Mouse (Mus musculus): ENCODE measurements at regions not wholly inside any gene's neighbourhood (a gene's known extent, or its start where the extent isn't known, plus 50 kb on each side); places are given as distances from the start of the nearest gene placed in this dataset.

- intact Hi-C loops (cut with DNase I; ENCODE audit: low total_unique reads): no loop called here
- no peak for DNase-seq
Observed at GRCm38 (mm10) chr10:118753061-118753775, 116.8 kb downstream of the Dyrk2 start.

- intact Hi-C loops (cut with DNase I; ENCODE audit: low total_unique reads): no loop called here
Observed at GRCm38 (mm10) chr10:118754791-118755190, 115.2 kb downstream of the Dyrk2 start.

GRCm38 (mm10) chr10:118758825-118759471 lies 111.1 kb downstream of the Dyrk2 start:
- intact Hi-C loops (cut with DNase I; ENCODE audit: low total_unique reads): no loop called here
- peak; percentile 64 for DNase-seq

More at GRCm38 (mm10) chr10:118754791-118755190, 115.2 kb downstream of the Dyrk2 start:
- no peak for DNase-seq

- intact Hi-C loops (cut with DNase I; ENCODE audit: low total_unique reads): no loop called here
- DNase-seq: no peak
Observed at GRCm38 (mm10) chr10:118760441-118760840, 109.6 kb downstream of the Dyrk2 start.

GRCm38 (mm10) chr10:118761101-118761868 lies 108.7 kb downstream of the Dyrk2 start:
- DNase-seq: peak; percentile 72
- intact Hi-C loops (cut with DNase I; ENCODE audit: low total_unique reads): no loop called here

- no peak for DNase-seq
- intact Hi-C loops (cut with DNase I; ENCODE audit: low total_unique reads): no loop called here
Observed at GRCm38 (mm10) chr10:118765051-118765450, 105.0 kb downstream of the Dyrk2 start.

- no peak for DNase-seq
Observed at GRCm38 (mm10) chr10:118765544-118766441, 104.2 kb downstream of the Dyrk2 start.

GRCm38 (mm10) chr10:118766826-118767225 lies 103.2 kb downstream of the Dyrk2 start:
- intact Hi-C loops (cut with DNase I; ENCODE audit: low total_unique reads): no loop called here
- DNase-seq: no peak

More at GRCm38 (mm10) chr10:118765544-118766441, 104.2 kb downstream of the Dyrk2 start:
- intact Hi-C loops (cut with DNase I; ENCODE audit: low total_unique reads): no loop called here

GRCm38 (mm10) chr10:118769751-118770150 lies 100.3 kb downstream of the Dyrk2 start:
- intact Hi-C loops (cut with DNase I; ENCODE audit: low total_unique reads): no loop called here
- no peak for DNase-seq

GRCm38 (mm10) chr10:118778656-118779055 lies 91.4 kb downstream of the Dyrk2 start:
- intact Hi-C loops (cut with DNase I; ENCODE audit: low total_unique reads): no loop called here
- no peak for DNase-seq

DNA sequence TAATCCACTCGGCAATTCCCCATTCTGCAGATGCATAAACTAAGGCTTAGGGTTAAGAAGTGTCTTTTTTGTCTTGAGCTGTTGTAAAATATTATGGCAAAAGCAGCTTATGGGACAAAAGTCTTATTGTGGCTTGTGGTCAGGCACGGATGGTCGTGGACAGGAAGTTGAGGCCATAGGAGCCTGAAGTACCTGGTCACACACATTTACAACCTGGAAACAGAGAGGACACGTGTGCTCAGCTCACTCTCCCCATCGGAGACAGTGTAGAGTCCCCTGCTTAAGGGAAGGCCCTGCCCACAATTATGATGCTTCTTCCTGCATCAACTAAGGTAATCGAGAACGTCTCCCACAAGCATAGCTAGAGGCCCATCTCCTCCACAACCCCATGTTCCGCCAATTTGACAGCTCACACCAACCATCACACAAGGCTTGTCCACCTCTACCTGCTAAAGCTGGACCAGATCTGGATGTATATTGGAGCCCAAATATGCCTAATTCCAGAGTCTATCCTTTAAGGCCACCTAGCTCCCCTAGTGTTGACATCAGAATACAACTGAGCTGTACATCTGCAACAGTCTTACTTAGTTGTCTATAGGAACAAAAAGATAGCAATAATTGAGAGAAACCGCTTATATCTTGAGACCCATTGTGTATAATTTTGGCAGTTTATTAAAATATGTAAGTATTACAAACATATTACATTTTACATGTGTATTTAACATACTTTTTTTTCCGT lies 89.0 kb downstream of the Dyrk2 start:
- intact Hi-C loops (cut with DNase I; ENCODE audit: low total_unique reads): no loop called here
- no peak for DNase-seq

- intact Hi-C loops (cut with DNase I; ENCODE audit: low total_unique reads): no loop called here
- DNase-seq: no peak
Observed at GRCm38 (mm10) chr10:118781811-118782232, 88.2 kb downstream of the Dyrk2 start.

DNA sequence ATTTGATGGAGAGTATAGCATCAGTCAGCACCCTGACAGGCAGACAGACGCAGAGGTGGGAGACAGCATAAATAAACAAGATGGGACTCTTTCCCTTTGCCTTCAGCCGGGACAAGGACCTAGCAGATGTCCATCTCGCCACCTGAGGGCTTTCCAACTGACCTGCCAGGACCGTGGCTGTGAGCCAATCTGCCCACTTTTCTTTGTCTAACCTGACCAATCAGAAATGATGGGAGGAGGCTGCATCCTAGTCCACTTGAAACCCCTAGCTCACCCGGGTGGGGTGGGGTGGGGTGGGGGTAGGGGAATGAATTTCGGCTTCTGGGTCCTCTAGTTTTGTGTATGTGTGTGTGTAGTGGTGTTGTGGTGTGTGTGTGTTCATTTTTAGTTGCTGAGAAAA lies 87.4 kb downstream of the Dyrk2 start:
- intact Hi-C loops (cut with DNase I; ENCODE audit: low total_unique reads): no loop called here
- DNase-seq: no peak

DNA sequence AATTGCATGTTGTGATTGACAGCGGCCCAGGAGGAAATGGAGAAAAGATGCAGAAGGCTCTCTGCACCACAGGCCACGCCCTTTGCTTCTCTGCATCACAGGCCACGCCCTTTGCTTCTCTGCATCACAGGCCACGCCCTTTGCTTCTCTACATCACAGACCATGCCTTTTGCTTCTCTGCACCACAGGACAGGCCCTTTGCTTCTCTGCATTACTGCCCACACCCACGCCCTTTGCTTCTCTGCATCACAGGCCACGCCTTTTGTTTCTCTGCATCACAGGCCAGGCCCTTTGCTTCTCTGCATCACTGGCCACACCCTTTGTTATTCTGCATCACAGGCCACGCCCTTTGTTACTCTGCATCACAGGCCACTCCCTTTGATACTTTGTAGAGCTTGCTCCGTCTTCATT lies 82.7 kb downstream of the Dyrk2 start:
- DNase-seq: no peak
- intact Hi-C loops (cut with DNase I; ENCODE audit: low total_unique reads): no loop called here

DNA sequence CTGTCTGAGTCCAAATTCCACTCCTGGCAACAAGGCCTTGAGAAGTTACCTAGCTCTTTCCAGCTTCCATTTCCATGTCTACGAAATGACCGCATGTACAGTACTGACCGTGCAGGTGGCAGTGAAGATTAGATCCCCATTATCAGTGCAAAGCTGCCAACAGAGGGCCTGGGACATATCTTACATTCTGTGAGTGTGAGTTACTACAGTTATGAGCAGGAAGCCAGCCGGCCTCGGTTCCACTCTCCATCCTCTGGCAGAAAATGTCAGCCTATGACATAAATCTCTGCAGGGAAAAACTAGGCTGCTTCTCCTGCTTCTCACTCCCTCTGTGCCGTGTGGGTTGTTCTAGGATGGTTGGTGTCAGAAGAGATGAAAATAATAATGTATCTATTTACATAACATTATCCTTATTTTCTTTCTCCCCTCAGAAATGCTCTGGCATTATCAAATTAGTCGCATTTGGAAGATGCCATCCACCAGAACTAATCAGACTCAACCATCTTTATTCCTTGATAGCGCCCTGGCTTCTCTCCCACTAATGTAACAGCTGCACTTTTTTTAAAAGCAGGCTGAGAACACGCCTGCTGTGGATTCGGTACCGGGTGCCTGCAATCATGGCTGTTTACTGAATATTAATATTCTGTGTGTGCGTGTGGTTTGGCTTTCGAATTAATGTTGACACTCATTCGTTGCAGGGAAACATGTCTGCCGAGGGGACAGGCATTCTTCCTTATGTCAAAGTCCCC lies 77.5 kb downstream of the Dyrk2 start:
- intact Hi-C loops (cut with DNase I; ENCODE audit: low total_unique reads): no loop called here
- DNase-seq: no peak

DNA sequence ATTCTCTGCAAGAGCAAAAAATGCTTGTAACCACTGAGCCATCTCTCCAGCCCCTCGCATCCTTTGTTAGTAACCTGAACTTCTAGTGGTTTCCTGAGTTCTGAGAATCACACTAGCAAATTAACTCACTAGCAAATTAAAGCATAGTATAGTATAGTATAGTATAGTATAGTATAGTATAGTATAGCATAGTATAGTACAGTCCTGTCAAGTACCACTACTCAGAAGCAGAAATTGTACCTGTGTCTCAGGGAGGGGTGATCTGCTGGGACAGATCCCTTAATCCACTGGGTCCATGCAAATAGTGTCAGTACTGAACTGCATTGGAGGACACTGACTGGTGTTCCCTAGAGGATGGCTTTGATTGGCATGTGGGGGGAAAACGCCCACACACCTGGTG lies 76.2 kb downstream of the Dyrk2 start:
- intact Hi-C loops (cut with DNase I; ENCODE audit: low total_unique reads): no loop called here

DNA sequence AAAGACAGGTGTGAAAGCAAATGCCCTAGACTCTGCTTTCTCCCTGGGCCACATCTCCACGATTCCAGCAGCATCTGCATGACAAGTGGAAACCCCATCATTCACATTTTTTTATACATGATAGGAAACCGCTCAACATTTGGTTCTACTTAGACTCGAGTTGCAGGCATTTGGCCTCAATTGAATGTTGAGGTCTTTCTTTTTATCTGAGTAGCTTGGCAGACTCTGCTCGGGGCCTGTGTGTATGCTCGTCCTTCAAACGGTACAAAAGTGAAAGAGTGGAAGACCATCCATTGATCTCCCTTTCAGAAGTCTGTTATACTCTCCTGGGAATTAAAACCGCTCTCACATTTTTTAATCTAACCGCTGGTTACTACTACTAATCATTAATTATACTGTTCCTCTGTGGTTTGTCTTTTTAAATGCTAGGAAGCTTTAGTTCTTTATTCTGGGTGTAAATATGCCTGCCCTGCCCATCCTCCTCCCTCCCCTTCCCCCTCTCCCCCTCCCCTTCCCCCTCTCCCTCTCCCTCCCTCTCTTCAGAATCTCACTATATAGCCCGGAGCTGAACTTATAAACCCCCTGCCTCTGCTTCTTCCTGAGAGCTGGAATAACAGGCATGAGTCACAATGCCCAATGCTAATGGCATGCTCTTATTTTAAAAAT lies 75.5 kb downstream of the Dyrk2 start:
- intact Hi-C loops (cut with DNase I; ENCODE audit: low total_unique reads): no loop called here
- DNase-seq: no peak

More for the DNA sequence above, 76.2 kb downstream of the Dyrk2 start:
- no peak for DNase-seq

GRCm38 (mm10) chr10:118795061-118795407 lies 75.0 kb downstream of the Dyrk2 start:
- DNase-seq: no peak
- intact Hi-C loops (cut with DNase I; ENCODE audit: low total_unique reads): no loop called here
